Mouse (Mus musculus) lung, embryonic 14.5 days (tissue): ENCODE measurements around the gene Dnaaf1. TPM values are rescaled to one million over a fixed set of nuclear protein-coding genes. Genes with fewer than 3 reads are reported as not detected.

Source experiments
- ATAC-seq: fragments of 200-750 bp; cut with Nextera tagmentation; 2 replicates; pipeline ENCODE4 v1.8.0; 2017; ENCODE audit warnings: mild to moderate bottlenecking, moderate TSS enrichment, moderate library complexity; ENCODE audit not compliant: insufficient read depth
- DNase-seq: peaks from one replicate; pipeline ENCODE4 v3.0.0-alpha.2; 2015
- H3K27ac ChIP-seq: fragments of 300-500 bp; sonication (generic); 2 replicates; pipeline ENCODE4 v1.5.1; 2014; ENCODE audit warnings: low read depth, mild to moderate bottlenecking, moderate library complexity
- H3K27me3 ChIP-seq: fragments of 300-500 bp; sonication (generic); 2 replicates; pipeline ENCODE4 v1.6.1; 2014; ENCODE audit warnings: low read length, control low read depth; ENCODE audit not compliant: insufficient read depth
- H3K36me3 ChIP-seq: fragments of 300-500 bp; sonication (generic); 2 replicates; pipeline ENCODE4 v1.6.1; 2014; ENCODE audit warnings: control low read depth; ENCODE audit not compliant: insufficient read depth
- H3K4me1 ChIP-seq: fragments of 300-500 bp; sonication (generic); 2 replicates; pipeline ENCODE4 v1.6.1; 2014; ENCODE audit warnings: antibody characterized with exemption, control low read depth; ENCODE audit not compliant: insufficient read depth
- H3K4me2 ChIP-seq: fragments of 300-500 bp; sonication (generic); 2 replicates; pipeline ENCODE4 v1.6.1; 2014; ENCODE audit warnings: mild to moderate bottlenecking
- H3K4me3 ChIP-seq: fragments of 300-500 bp; sonication (generic); 2 replicates; pipeline ENCODE4 v1.5.1; 2014; ENCODE audit warnings: low read depth, low read length
- H3K9ac ChIP-seq: fragments of 300-500 bp; sonication (generic); 2 replicates; pipeline ENCODE4 v1.6.1; 2014
- H3K9me3 ChIP-seq: fragments of 300-500 bp; sonication (generic); 2 replicates; pipeline ENCODE4 v1.6.1; 2016; ENCODE audit warnings: low read depth, low read length, control low read depth
- CTCF ChIP-seq: IDR thresholded peaks from 2 replicates; pipeline ENCODE4 v1.5.1; 2016; ENCODE audit warnings: antibody characterized with exemption, low read depth
- WGBS: fragments of 180-500 bp; shearing (Covaris S2); extraction: QIAGEN DNeasy Blood & Tissue Kit; methylation state at CpG from one replicate; pipeline ENCODE4 v1.1.7; 2014; 5-methylcytosine and 5-hydroxymethylcytosine counted together
- polyA plus RNA-seq: library from polyadenylated mRNA; unstranded; fragments of >200 nt; fragmentation: Nextera tagmentation; extraction: Ambion mirVana; gene quantifications from 2 replicates; pipeline ENCODE4 v1.2.1, GENCODE M21; 2014

The Dnaaf1 gene
- polyA plus RNA-seq, 1 experiment from 2014 or later, result not detected

- Histone ChIP-seq H3K4me1 (no peaks in the 10 kb centered on the region), H3K27ac (no peak overlapping the region), H3K9me3 (no peaks in the 10 kb centered on the region), H3K9ac (no peak overlapping the region), H3K36me3 (no peaks in the 10 kb centered on the region), H3K4me2 (no peak overlapping the region), H3K27me3 (peaks cover 32% of the 10 kb centered on the region), H3K4me3 (no peak overlapping the region)
- 57% methylated on average over 7 of the region's 7 CpGs for WGBS
- ATAC-seq (no peak), DNase-seq (no peak)
- TF ChIP-seq CTCF, result no peak
Observed at GRCm38 (mm10) chr8:119636766-119637165, 61.7 kb downstream of the Dnaaf1 start.

GRCm38 (mm10) chr8:119637381-119637780 is 62.3 kb downstream of the Dnaaf1 start:
- no peak overlapping the region for H3K9ac ChIP-seq
- peaks cover 29% of the 10 kb centered on the region for H3K27me3 ChIP-seq
- H3K4me3 ChIP-seq, result no peak overlapping the region
- DNase-seq, result no peak
- H3K27ac ChIP-seq, result no peak overlapping the region
- ATAC-seq, result no peak
- no peak for TF ChIP-seq CTCF
- no peak overlapping the region for H3K4me2 ChIP-seq
- 79% methylated on average over 4 of the region's 4 CpGs for WGBS
- no peaks in the 10 kb centered on the region for H3K36me3 ChIP-seq
- no peaks in the 10 kb centered on the region for H3K9me3 ChIP-seq
- H3K4me1 ChIP-seq, result no peaks in the 10 kb centered on the region

- Histone ChIP-seq H3K4me3 (no peak overlapping the region), H3K27ac (no peak overlapping the region), H3K4me1 (no peaks in the 10 kb centered on the region), H3K9me3 (no peaks in the 10 kb centered on the region), H3K9ac (no peak overlapping the region), H3K4me2 (no peak overlapping the region), H3K27me3 (peaks cover 20% of the 10 kb centered on the region), H3K36me3 (no peaks in the 10 kb centered on the region)
- WGBS, result 68% methylated on average over 6 of the region's 6 CpGs
- DNase-seq (no peak), ATAC-seq (no peak)
- no peak for TF ChIP-seq CTCF
Observed at GRCm38 (mm10) chr8:119638261-119638660, 63.2 kb downstream of the Dnaaf1 start.

- H3K9me3 ChIP-seq, result no peaks in the 10 kb centered on the region
- DNase-seq (no peak), ATAC-seq (no peak)
- 66% methylated on average over 7 of the region's 7 CpGs for WGBS
- H3K4me3 ChIP-seq, result no peak overlapping the region
- H3K27me3 ChIP-seq, result peaks cover 6% of the 10 kb centered on the region; the same call in 1 of the 2 replicates
- H3K4me2 ChIP-seq, result no peak overlapping the region
- H3K9ac ChIP-seq, result no peak overlapping the region
- no peaks in the 10 kb centered on the region for H3K4me1 ChIP-seq
- H3K36me3 ChIP-seq, result no peaks in the 10 kb centered on the region
- no peak overlapping the region for H3K27ac ChIP-seq
- no peak for TF ChIP-seq CTCF
Observed at GRCm38 (mm10) chr8:119639798-119640197, 64.8 kb downstream of the Dnaaf1 start.

GRCm38 (mm10) chr8:119641058-119641457 is 66.0 kb downstream of the Dnaaf1 start:
- Histone ChIP-seq H3K4me3 (no peak overlapping the region), H3K36me3 (no peaks in the 10 kb centered on the region), H3K4me1 (no peaks in the 10 kb centered on the region), H3K9me3 (no peaks in the 10 kb centered on the region), H3K4me2 (no peak overlapping the region), H3K9ac (no peak overlapping the region), H3K27me3 (no peaks in the 10 kb centered on the region), H3K27ac (no peak overlapping the region)
- no peak for TF ChIP-seq CTCF
- no peak for ATAC-seq
- 72% methylated on average over 5 of the region's 5 CpGs for WGBS
- no peak for DNase-seq

- no peak overlapping the region for H3K9ac ChIP-seq
- H3K4me2 ChIP-seq, result no peak overlapping the region
- WGBS, result 96% methylated on average over 1 of the region's 1 CpGs
- ATAC-seq, result no peak
- no peaks in the 10 kb centered on the region for H3K9me3 ChIP-seq
- H3K27me3 ChIP-seq, result no peaks in the 10 kb centered on the region
- no peak for TF ChIP-seq CTCF
- no peak overlapping the region for H3K27ac ChIP-seq
- DNase-seq, result no peak
- no peak overlapping the region for H3K4me3 ChIP-seq
- H3K36me3 ChIP-seq, result no peaks in the 10 kb centered on the region
- no peaks in the 10 kb centered on the region for H3K4me1 ChIP-seq
Observed at GRCm38 (mm10) chr8:119642960-119643359, 67.9 kb downstream of the Dnaaf1 start.

GRCm38 (mm10) chr8:119644429-119644960 is 69.5 kb downstream of the Dnaaf1 start:
- H3K9me3 ChIP-seq, result no peaks in the 10 kb centered on the region
- no peak for TF ChIP-seq CTCF
- H3K4me1 ChIP-seq, result no peaks in the 10 kb centered on the region
- no peak overlapping the region for H3K4me3 ChIP-seq
- no peak overlapping the region for H3K27ac ChIP-seq
- ATAC-seq (no peak), DNase-seq (no peak)
- no peaks in the 10 kb centered on the region for H3K36me3 ChIP-seq
- no peak overlapping the region for H3K4me2 ChIP-seq
- WGBS, result 78% methylated on average over 17 of the region's 17 CpGs
- no peaks in the 10 kb centered on the region for H3K27me3 ChIP-seq
- no peak overlapping the region for H3K9ac ChIP-seq

GRCm38 (mm10) chr8:119644981-119645597 is 70.1 kb downstream of the Dnaaf1 start:
- Histone ChIP-seq H3K4me2 (no peak overlapping the region), H3K9ac (no peak overlapping the region), H3K4me3 (no peak overlapping the region), H3K36me3 (no peaks in the 10 kb centered on the region), H3K4me1 (no peaks in the 10 kb centered on the region), H3K27ac (no peak overlapping the region), H3K27me3 (no peaks in the 10 kb centered on the region), H3K9me3 (no peaks in the 10 kb centered on the region)
- no peak for TF ChIP-seq CTCF
- DNase-seq (no peak), ATAC-seq (no peak)
- WGBS, result 62% methylated on average over 18 of the region's 18 CpGs
